Mouse (Mus musculus) liver, adult 2 months (tissue): ENCODE measurements around the gene Mmd.

Experiments used
- CTCF ChIP-seq: fragments of 200-500 bp; IDR thresholded peaks from 2 replicates; pipeline ENCODE4 v1.5.1; 2011; ENCODE audit warnings: low read depth, low read length, control low read depth
- POLR2A ChIP-seq: fragments of 200-500 bp; IDR thresholded peaks from 2 replicates; pipeline ENCODE4 v1.6.1; 2011; ENCODE audit warnings: low read length, control low read depth; ENCODE audit not compliant: insufficient read depth; ENCODE audit errors: extremely low read depth

DNA sequence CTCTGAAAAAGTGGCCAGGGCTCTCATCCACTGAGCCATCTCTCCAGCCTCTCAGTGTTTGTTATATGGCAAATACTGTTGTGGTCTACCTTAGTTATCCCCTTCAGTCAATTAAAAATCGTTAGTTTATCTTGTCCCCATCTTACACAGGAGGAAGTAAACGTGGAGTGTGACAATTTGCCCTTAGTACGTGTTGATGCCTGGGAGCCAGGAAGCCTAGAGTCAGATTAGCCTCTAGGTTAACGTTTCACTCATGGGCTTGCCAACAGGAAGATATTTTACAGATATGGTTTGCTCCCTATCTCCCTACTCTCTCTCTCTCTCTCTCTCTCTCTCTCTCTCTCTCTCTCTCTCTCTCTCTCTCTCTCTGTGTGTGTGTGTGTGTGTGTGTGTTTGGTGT lies 33.9 kb downstream of the Mmd start:
- TF ChIP-seq CTCF, result no peak
- no peak for TF ChIP-seq POLR2A
